In genomic region chr2:158912631-158913258, GRCm38 (mm10) we compare ENCODE assay signal across 8 mouse cellular contexts.
DNase-seq lines count a peak whose midpoint lies in the region; ATAC-seq and TF ChIP-seq lines count a peak whose summit lies in the region.

No protein-coding gene starts in this region.

- H3K4me1 ChIP-seq in forebrain, embryonic 15.5 days: peaks cover 11% of the 10 kb centered on the region
- H3K4me1 ChIP-seq in lung, adult 2 months (ENCODE audit: control insufficient read depth, insufficient read depth, low read length): no peaks in the 10 kb centered on the region; the same call in 1 of the 2 replicates

- peak; percentile 25 for DNase-seq in urinary bladder, postnatal 14 days (ENCODE audit: low spot score)
- no peak for DNase-seq in urinary bladder, postnatal 4 days (ENCODE audit: low spot score in 2 of 2)
- DNase-seq in brain, embryonic 14.5 days (ENCODE audit: low read depth): peak; percentile 88
- DNase-seq in kidney, adult 8-10 months: peak; percentile 2 to 7
- peak; percentile 14 for DNase-seq in lung, adult 2 months
- peak; percentile 21 for DNase-seq in ovary, postnatal 14 days (ENCODE audit: low spot score)

- H3K27me3 ChIP-seq in forebrain, embryonic 15.5 days: no peaks in the 10 kb centered on the region

- H3K27ac ChIP-seq in forebrain, embryonic 15.5 days (replicated peaks): no peak overlapping the region

- H3K9me3 ChIP-seq in forebrain, embryonic 15.5 days: no peaks in the 10 kb centered on the region

- TF ChIP-seq POLR2A in brain, embryonic 14.5 days (IDR thresholded peaks at IDR 0.05; ENCODE audit: borderline replicate concordance, extremely low read depth, insufficient read depth, insufficient read length, poor library complexity, severe bottlenecking): no peak
- no peak for TF ChIP-seq POLR2A in lung, adult 2 months (IDR thresholded peaks at IDR 0.05; ENCODE audit: borderline replicate concordance, extremely low read depth, low read depth, low read length)

- no peak overlapping the region for H3K4me3 ChIP-seq in forebrain, embryonic 15.5 days
- H3K4me3 ChIP-seq in lung, adult 2 months (replicated peaks; ENCODE audit: extremely low read depth, low read depth, low read length): no peak overlapping the region

- peak; percentile 59 for ATAC-seq in forebrain, embryonic 15.5 days (replicated peaks)
- no peak; the same call in 1 of the 2 replicates for ATAC-seq in monocyte, adult 5-6 weeks (replicated peaks; ENCODE audit: insufficient number of reproducible peaks, low FRiP score, low TSS enrichment, poor library complexity, severe bottlenecking)

- H3K36me3 ChIP-seq in forebrain, embryonic 15.5 days: no peaks in the 10 kb centered on the region

- no peak overlapping the region for H3K9ac ChIP-seq in forebrain, embryonic 15.5 days (replicated peaks)

- peak; percentile 93 for TF ChIP-seq CTCF in brain, embryonic 14.5 days (IDR thresholded peaks at IDR 0.05; ENCODE audit: borderline replicate concordance, extremely low read depth, insufficient read depth, insufficient read length)
- peak; percentile 76 for TF ChIP-seq CTCF in lung, adult 2 months (IDR thresholded peaks at IDR 0.05; ENCODE audit: insufficient read depth, low read length)

- H3K4me2 ChIP-seq in forebrain, embryonic 15.5 days (replicated peaks): no peak overlapping the region

- 39% methylated on average over 9 of the region's 9 CpGs for WGBS in forebrain, embryonic 15.5 days
- WGBS in lung, adult 2 months: 41% methylated on average over 9 of the region's 9 CpGs

Comparison
In these comparisons a context has a peak if more than half of its experiments do, and no peak if none do; other contexts are left out.
1. DNase-seq: peak in urinary bladder, postnatal 14 days (single experiment), brain, embryonic 14.5 days (single experiment), kidney, adult 8-10 months (2 of 2), lung, adult 2 months (single experiment) and ovary, postnatal 14 days (single experiment); none in urinary bladder, postnatal 4 days (0 of 2).